Mouse (Mus musculus): ENCODE results near the gene Aspn. TPM values are rescaled to one million over a fixed set of nuclear protein-coding genes. Genes with fewer than 3 reads are reported as not detected.

Aspn gene
- polyA plus RNA-seq, 1 experiment from 2014 or later, result 7.8 TPM

DNA sequence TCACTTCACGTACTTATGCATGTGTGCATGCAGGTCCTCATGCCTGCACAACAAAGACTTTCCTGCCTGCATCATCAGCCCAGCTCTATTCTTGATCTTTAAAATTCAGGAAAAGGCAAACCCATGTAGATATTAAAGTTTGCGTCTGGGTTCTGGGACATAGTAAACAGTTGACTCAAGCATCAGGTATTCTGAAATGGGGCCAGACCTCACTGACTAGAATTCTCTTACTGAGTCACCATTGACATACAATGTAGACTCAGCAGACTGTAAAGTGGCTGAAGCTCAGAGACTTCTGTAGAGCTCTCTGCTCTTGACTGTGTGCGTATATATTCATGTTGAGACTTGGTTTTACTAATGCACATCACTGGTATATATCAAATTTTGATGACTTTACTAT lies 5.4 kb downstream of the Aspn start:
- Histone ChIP-seq H3K27ac (replicated peaks) (no peak overlapping the region), H3K27me3 (replicated peaks) (no peaks in the 10 kb centered on the region), H3K4me2 (no peak overlapping the region), H3K9ac (no peak overlapping the region), H3K4me3 (no peak overlapping the region), H3K9me3 (no peaks in the 10 kb centered on the region), H3K4me1 (peaks cover 11% of the 10 kb centered on the region), H3K36me3 (no peaks in the 10 kb centered on the region)
- ATAC-seq (ENCODE audit: extremely low read depth, insufficient number of reproducible peaks, low FRiP score, low TSS enrichment), result no peak
- WGBS, result 94% methylated on average over 3 of the region's 3 CpGs

DNA sequence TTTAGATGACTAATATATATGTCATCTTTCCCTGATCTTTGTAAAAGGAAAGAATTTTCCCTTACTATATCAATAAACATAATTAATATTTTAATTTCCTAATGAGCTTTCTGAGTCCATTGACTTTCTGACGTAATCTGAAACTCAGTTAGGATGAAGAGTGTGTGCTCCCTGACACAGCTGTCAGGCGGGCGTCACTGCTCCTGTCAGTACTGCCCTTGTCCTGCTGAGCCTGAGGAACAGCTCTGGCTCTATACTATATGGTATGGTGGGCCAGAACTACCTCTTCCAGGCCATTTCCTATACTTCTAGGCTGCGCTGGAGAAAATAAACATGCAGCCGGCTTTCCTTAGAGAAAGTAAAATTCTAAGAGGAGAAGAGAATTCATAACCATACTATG lies 10.3 kb downstream of the Aspn start:
- Histone ChIP-seq H3K9ac (no peak overlapping the region), H3K9me3 (no peaks in the 10 kb centered on the region), H3K27me3 (replicated peaks) (no peaks in the 10 kb centered on the region), H3K4me2 (no peak overlapping the region), H3K4me1 (no peaks in the 10 kb centered on the region), H3K27ac (replicated peaks) (no peak overlapping the region), H3K36me3 (no peaks in the 10 kb centered on the region), H3K4me3 (no peak overlapping the region)
- no peak for ATAC-seq (ENCODE audit: extremely low read depth, insufficient number of reproducible peaks, low FRiP score, low TSS enrichment)
- WGBS, result 71% methylated on average over 5 of the region's 5 CpGs

DNA sequence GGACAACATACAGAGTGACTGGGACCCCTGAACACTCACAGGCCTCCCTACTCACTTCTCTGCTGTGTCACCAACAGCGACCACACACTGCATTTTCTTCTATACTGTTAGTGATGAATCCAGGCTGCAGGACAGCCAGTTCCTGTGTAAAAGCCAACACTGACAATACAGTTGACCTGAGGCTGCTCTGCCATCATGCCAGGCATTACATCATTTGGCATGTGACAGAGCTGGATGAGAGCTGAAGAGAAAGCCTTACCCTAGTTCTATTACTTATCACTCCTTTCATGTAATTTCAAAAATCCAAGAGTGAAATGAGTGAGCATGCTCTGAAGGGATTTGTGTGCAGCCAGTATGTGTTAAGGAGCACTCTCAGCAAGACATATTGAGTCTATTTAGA lies 12.0 kb downstream of the Aspn start:
- no peak overlapping the region for H3K9ac ChIP-seq
- ATAC-seq (ENCODE audit: extremely low read depth, insufficient number of reproducible peaks, low FRiP score, low TSS enrichment), result no peak
- no peaks in the 10 kb centered on the region for H3K9me3 ChIP-seq
- H3K4me3 ChIP-seq, result no peak overlapping the region
- WGBS, result 81% methylated on average over 1 of the region's 1 CpGs
- no peaks in the 10 kb centered on the region for H3K4me1 ChIP-seq
- H3K4me2 ChIP-seq, result no peak overlapping the region
- H3K27me3 ChIP-seq (replicated peaks), result no peaks in the 10 kb centered on the region
- H3K27ac ChIP-seq (replicated peaks), result no peak overlapping the region
- H3K36me3 ChIP-seq, result no peaks in the 10 kb centered on the region

DNA sequence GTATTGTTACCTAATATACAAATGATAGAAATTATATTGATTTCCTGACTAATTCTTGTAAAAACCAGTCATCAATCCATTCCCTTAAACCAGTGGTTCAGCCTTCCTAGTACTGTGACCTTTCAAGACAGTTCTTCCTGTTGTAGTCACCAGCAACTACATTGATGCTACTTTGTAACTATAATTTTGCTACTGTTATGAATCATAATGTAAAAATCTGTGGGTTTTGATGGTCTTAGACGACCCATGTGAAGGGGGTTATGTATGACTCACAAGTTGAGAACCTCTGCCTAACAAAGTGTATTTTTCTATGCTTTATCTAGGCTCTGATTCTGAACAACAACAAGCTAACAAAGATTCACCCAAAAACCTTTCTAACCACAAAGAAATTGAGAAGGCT lies 12.7 kb downstream of the Aspn start:
- WGBS, result 76% methylated on average over 1 of the region's 1 CpGs
- no peak overlapping the region for H3K9ac ChIP-seq
- no peak for ATAC-seq (ENCODE audit: extremely low read depth, insufficient number of reproducible peaks, low FRiP score, low TSS enrichment)

DNA sequence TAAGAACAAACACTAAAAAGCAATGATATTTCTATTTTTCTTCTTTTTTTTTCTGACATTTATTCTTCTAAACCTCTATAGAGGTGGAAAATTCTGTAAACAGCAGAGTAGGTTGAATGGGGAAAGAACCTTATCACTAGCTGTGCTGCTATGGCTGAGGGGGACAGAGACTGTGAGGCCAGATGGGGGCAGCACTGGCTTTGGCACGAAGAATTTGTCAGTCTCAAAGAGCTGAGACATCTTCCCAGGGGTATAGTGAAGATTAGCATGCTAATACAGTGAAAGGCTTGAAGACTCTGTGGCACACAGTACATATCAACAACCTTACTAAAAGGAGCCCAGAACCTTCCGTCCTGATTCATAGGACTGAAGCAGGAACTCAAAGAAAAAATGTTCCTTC lies 14.9 kb downstream of the Aspn start:
- no peak overlapping the region for H3K27ac ChIP-seq (replicated peaks)
- WGBS, result 41% methylated on average over 2 of the region's 2 CpGs
- H3K9ac ChIP-seq, result no peak overlapping the region
- no peaks in the 10 kb centered on the region for H3K36me3 ChIP-seq
- H3K4me2 ChIP-seq, result no peak overlapping the region
- no peaks in the 10 kb centered on the region for H3K27me3 ChIP-seq (replicated peaks)
- no peak overlapping the region for H3K4me3 ChIP-seq
- H3K4me1 ChIP-seq, result no peaks in the 10 kb centered on the region
- H3K9me3 ChIP-seq, result no peaks in the 10 kb centered on the region
- no peak for ATAC-seq (ENCODE audit: extremely low read depth, insufficient number of reproducible peaks, low FRiP score, low TSS enrichment)

More for the DNA sequence above, 12.7 kb downstream of the Aspn start:
- Histone ChIP-seq H3K4me3 (no peak overlapping the region), H3K4me2 (no peak overlapping the region), H3K4me1 (no peaks in the 10 kb centered on the region), H3K27me3 (replicated peaks) (no peaks in the 10 kb centered on the region), H3K36me3 (no peaks in the 10 kb centered on the region), H3K27ac (replicated peaks) (no peak overlapping the region), H3K9me3 (no peaks in the 10 kb centered on the region)

DNA sequence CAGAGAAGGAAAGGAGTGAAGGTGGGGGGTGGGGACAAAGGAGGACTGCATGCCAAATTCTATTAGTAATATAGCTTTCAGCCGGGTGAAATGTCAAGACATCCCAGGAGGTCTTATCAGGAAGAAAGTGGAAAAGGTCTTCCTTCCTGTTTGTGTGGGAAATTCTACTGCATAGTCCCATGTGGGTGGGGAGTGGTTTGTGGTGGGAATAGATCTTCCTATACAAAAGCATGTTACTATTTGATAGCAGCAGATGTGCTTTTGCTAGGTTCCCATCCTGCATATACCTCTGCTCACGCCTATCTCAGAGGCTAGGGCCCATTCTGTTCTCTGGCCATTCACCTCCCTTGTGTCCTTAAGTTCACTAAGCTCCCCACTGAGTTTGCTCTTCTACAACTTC lies 16.6 kb downstream of the Aspn start:
- Histone ChIP-seq H3K9ac (no peak overlapping the region), H3K4me2 (no peak overlapping the region), H3K27me3 (replicated peaks) (no peaks in the 10 kb centered on the region), H3K4me1 (no peaks in the 10 kb centered on the region), H3K4me3 (no peak overlapping the region), H3K36me3 (no peaks in the 10 kb centered on the region), H3K9me3 (no peaks in the 10 kb centered on the region), H3K27ac (replicated peaks) (no peak overlapping the region)
- 38% methylated on average over 2 of the region's 2 CpGs for WGBS
- ATAC-seq (ENCODE audit: extremely low read depth, insufficient number of reproducible peaks, low FRiP score, low TSS enrichment), result no peak

DNA sequence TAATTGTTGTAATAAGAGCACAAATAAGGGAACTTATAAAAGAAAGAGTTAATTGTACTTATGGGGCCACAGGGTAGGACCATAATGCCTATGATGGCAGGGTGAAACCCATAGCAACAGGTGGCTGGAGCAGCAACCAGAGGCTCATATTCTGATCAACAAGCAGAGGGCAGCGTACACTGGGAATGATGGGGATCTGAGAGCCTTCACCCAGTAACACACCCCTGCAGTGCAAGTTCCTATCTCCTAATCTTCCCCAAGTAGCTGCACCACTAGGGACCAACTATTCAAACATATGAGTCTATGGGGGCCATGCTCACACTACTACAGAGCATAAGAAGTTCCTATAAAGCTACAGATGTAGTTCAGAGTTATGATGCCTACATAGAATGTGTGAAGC lies 20.1 kb downstream of the Aspn start:
- Histone ChIP-seq H3K27ac (replicated peaks) (no peak overlapping the region), H3K9me3 (no peaks in the 10 kb centered on the region), H3K36me3 (no peaks in the 10 kb centered on the region), H3K4me2 (no peak overlapping the region), H3K27me3 (replicated peaks) (no peaks in the 10 kb centered on the region), H3K9ac (no peak overlapping the region), H3K4me3 (no peak overlapping the region), H3K4me1 (no peaks in the 10 kb centered on the region)
- ATAC-seq (ENCODE audit: extremely low read depth, insufficient number of reproducible peaks, low FRiP score, low TSS enrichment), result no peak
- 81% methylated on average over 1 of the region's 1 CpGs for WGBS

DNA sequence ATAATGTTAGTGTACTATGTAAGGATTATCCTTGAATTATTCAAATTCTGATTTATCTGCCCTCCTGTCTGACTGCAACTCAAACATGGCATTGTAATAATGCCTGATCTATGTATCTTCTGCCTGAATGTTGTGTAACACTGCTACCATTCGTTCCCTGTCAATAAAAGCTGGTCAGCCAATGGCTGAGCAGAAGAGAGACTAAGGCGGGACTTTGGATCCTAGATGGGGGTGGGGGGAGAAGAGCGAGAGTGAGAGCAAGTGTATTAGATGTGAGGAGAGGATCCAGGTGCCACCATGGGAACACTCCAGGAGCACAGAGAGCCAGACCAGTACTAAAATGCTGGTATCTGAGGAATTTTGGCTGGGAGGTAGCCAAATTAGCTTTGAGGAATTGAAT lies 26.1 kb downstream of the Aspn start:
- no peaks in the 10 kb centered on the region for H3K36me3 ChIP-seq
- no peaks in the 10 kb centered on the region for H3K27me3 ChIP-seq (replicated peaks)
- H3K4me2 ChIP-seq, result no peak overlapping the region
- H3K4me3 ChIP-seq, result no peak overlapping the region
- WGBS, result 74% methylated on average over 3 of the region's 3 CpGs
- H3K4me1 ChIP-seq, result peaks cover 6% of the 10 kb centered on the region; the same call in 1 of the 2 replicates
- H3K9me3 ChIP-seq, result no peaks in the 10 kb centered on the region
- no peak for ATAC-seq (ENCODE audit: extremely low read depth, insufficient number of reproducible peaks, low FRiP score, low TSS enrichment)
- H3K9ac ChIP-seq, result no peak overlapping the region
- no peak overlapping the region for H3K27ac ChIP-seq (replicated peaks)

DNA sequence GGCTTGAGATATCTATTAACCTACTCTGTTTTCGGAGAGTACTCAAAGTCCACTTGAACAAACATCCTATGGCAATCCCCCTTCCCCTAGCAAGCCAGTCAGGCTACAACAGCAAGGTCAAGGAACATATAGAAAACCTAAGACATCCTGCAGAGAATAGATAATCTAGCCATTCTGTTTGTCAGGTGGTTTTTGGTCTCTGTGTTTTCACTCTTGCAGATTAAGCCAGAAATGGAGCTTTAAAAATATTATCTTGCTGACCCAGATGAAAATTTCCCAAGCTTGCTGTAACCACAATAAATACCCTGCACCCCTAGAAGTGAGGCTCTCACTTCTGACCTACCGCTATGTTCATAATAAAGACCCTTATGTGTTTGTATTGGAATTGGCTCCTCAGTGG lies 27.2 kb downstream of the Aspn start:
- H3K9me3 ChIP-seq, result no peaks in the 10 kb centered on the region
- WGBS, result 64% methylated on average over 2 of the region's 2 CpGs
- H3K27ac ChIP-seq (replicated peaks), result no peak overlapping the region
- no peak overlapping the region for H3K4me2 ChIP-seq
- peaks cover 6% of the 10 kb centered on the region; the same call in 1 of the 2 replicates for H3K4me1 ChIP-seq
- H3K36me3 ChIP-seq, result no peaks in the 10 kb centered on the region
- no peak overlapping the region for H3K4me3 ChIP-seq
- no peak for ATAC-seq (ENCODE audit: extremely low read depth, insufficient number of reproducible peaks, low FRiP score, low TSS enrichment)
- H3K27me3 ChIP-seq (replicated peaks), result no peaks in the 10 kb centered on the region
- H3K9ac ChIP-seq, result no peak overlapping the region

DNA sequence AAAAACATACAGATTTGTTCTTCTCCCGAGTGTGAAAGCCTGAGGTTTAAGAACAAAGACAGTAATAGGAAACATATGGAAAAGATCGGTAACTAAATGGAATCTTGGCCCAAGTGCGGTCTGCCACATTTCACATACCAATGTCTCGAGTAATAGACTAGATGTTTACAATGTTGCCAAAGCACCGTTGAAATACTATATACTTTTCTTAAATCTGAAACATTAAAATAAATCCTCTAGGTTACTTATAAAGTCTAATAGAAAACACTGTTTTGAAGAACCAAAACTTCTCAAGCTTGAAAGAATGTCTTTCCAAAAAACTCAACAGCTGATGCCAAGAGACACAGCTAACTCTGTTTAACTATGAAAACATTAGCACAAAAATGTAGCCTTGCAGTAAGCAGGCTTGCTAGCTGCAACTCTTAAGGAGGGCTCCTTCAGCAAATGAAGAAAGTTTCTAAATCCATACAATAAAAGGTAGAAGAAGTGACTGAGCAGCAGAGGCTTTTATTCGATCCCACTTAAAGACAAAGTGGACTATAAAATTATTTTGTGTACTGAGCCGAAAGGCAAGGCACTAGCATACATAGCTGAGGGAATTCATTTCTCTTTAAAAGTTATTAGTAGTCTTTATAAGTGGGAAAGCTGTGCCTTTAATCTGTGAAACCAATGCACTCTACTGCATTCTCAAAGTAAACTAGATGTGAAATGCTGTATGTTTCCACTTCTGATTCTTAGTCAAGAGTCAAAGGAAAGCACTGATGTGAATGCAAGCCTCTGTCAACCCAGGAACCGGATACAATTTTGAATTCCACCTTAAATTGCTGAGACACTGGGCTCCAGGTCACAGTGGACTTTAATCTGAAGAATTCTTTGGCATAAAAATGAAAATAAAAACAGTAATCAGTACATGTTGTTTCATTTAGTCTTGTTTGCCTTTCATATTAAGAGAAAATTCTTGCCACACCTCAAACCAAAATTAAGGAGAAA lies 37.6 kb downstream of the Aspn start, which contains the start of gene Omd:
Gene Omd (plus strand): TSS at position 922 of the 990 bp plus-strand sequence.
- Histone ChIP-seq H3K9ac (no peak within 1 kb of the TSS; the same call in 1 of the 2 replicates), H3K27ac (replicated peaks) (peak within 1 kb of the TSS; percentile 79), H3K36me3 (no peaks in the 10 kb centered on the region), H3K4me1 (peaks cover 14% of the 10 kb centered on the region; the same call in 1 of the 2 replicates), H3K4me2 (no peak within 1 kb of the TSS), H3K4me3 (no peak within 1 kb of the TSS), H3K27me3 (replicated peaks) (no peaks in the 10 kb centered on the region), H3K9me3 (no peaks in the 10 kb centered on the region)
- ATAC-seq (ENCODE audit: extremely low read depth, insufficient number of reproducible peaks, low FRiP score, low TSS enrichment), result no peak
- WGBS, result 57% methylated on average over 8 of the region's 8 CpGs

DNA sequence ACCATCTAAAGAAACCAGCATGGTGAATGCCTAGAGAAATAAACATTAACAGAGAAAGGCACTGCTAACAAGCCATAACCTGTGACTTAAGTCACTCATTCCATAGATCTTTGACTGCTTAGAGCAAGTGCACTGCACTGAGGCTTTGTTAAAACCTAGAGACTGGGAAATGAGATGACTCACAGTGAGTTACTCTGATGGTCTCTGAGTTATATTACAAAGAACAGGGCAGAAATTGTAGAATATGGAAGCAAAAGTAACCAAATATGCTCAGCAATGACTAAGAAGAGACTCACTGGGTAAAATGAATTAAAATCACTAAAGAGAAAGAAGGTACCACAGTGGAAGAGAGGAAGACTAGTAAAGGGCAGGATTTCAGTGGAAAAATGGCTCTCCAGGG lies 39.6 kb downstream of the Aspn start:
- no peak for ATAC-seq (ENCODE audit: extremely low read depth, insufficient number of reproducible peaks, low FRiP score, low TSS enrichment)
- H3K27me3 ChIP-seq (replicated peaks), result no peaks in the 10 kb centered on the region

More for the DNA sequence above, 39.6 kb downstream of the Aspn start:
- Histone ChIP-seq H3K9me3 (no peaks in the 10 kb centered on the region), H3K9ac (no peak overlapping the region), H3K4me1 (peaks cover 14% of the 10 kb centered on the region; the same call in 1 of the 2 replicates), H3K36me3 (no peaks in the 10 kb centered on the region), H3K4me2 (no peak overlapping the region), H3K27ac (replicated peaks) (peak overlapping the region; percentile 13; the same call in 1 of the 2 replicates), H3K4me3 (no peak overlapping the region)

Data from heart, embryonic 13.5 days (tissue).